In genomic region chr9:43845660-43846455, GRCm38 (mm10) we compare ENCODE assay signal across 9 mouse cellular contexts.
DNase-seq lines count a peak whose midpoint lies in the region; ATAC-seq and TF ChIP-seq lines count a peak whose summit lies in the region.
"Had no signal": no experiment of that assay in that cellular context is flagged by ENCODE, and none has a peak within 500 bp of the region (broad histone marks: within the 10 kb centered on the region; RNA-seq: fewer than 3 reads in every experiment).

No protein-coding gene starts in this region.

- 15% methylated on average over 17 of the region's 17 CpGs for WGBS in intestine, postnatal 0 days
- WGBS in intestine, embryonic 15.5 days = 9% methylated on average over 17 of the region's 17 CpGs
- WGBS in olfactory bulb, adult 2 months = 24% methylated on average over 17 of the region's 17 CpGs

- no peak overlapping the region for H3K4me3 ChIP-seq in intestine, postnatal 0 days (ENCODE audit: low read depth, low read length)
- no peak overlapping the region for H3K4me3 ChIP-seq in intestine, embryonic 15.5 days (replicated peaks)
- H3K4me3 ChIP-seq in olfactory bulb, adult 2 months (ENCODE audit: insufficient read depth, low read depth, low read length) = no peak overlapping the region
- H3K4me3 ChIP-seq: stomach, embryonic 15.5 days had no signal

- peak; percentile 58 for DNase-seq in NIH3T3 (ENCODE audit: low read depth)
- DNase-seq in cerebellum, adult 9-10 months = peak; percentile 58
- peak; percentile 29 to 61 for DNase-seq in heart, postnatal 10 days
- DNase-seq in left cerebral cortex, postnatal 14 days (ENCODE audit: low spot score in 2 of 2) = peak; percentile 65 to 70

- intact Hi-C loops in heart, postnatal 10 days (cut with DNase I) = no loop called here
- intact Hi-C loops in left cerebral cortex, postnatal 14 days (cut with DNase I) = no loop called here

- no peaks in the 10 kb centered on the region for H3K4me1 ChIP-seq in intestine, postnatal 0 days (replicated peaks; ENCODE audit: control insufficient read depth, insufficient read depth, low read length)
- peaks cover 7% of the 10 kb centered on the region for H3K4me1 ChIP-seq in intestine, embryonic 15.5 days (replicated peaks)
- peaks cover 47% of the 10 kb centered on the region for H3K4me1 ChIP-seq in olfactory bulb, adult 2 months (ENCODE audit: control insufficient read depth, insufficient read depth, low read length)

- H3K9me3 ChIP-seq in intestine, postnatal 0 days (ENCODE audit: control insufficient read depth) = no peaks in the 10 kb centered on the region
- H3K9me3 ChIP-seq in intestine, embryonic 15.5 days = no peaks in the 10 kb centered on the region
- H3K9me3 ChIP-seq: stomach, embryonic 15.5 days had no signal

- H3K27me3 ChIP-seq in intestine, postnatal 0 days (replicated peaks; ENCODE audit: control insufficient read depth, insufficient read depth, low read length) = no peaks in the 10 kb centered on the region; the same call in 1 of the 2 replicates
- peaks cover 26% of the 10 kb centered on the region for H3K27me3 ChIP-seq in intestine, embryonic 15.5 days (replicated peaks)

- H3K4me2 ChIP-seq in intestine, postnatal 0 days (replicated peaks; ENCODE audit: low read depth) = no peak overlapping the region
- H3K4me2 ChIP-seq in intestine, embryonic 15.5 days (replicated peaks) = no peak overlapping the region
- H3K4me2 ChIP-seq: stomach, embryonic 15.5 days had no signal

- no peaks in the 10 kb centered on the region for H3K36me3 ChIP-seq in intestine, postnatal 0 days (ENCODE audit: control insufficient read depth, insufficient read depth)
- no peaks in the 10 kb centered on the region for H3K36me3 ChIP-seq in intestine, embryonic 15.5 days
- H3K36me3 ChIP-seq: stomach, embryonic 15.5 days had no signal

- TF ChIP-seq CTCF in intestine, postnatal 0 days (IDR thresholded peaks at IDR 0.05; ENCODE audit: low read depth) = peak; percentile 83
- peak; percentile 67 for TF ChIP-seq CTCF in olfactory bulb, adult 2 months (IDR thresholded peaks at IDR 0.05; ENCODE audit: insufficient read depth, low read depth, low read length)

- no peak for TF ChIP-seq POLR2A in olfactory bulb, adult 2 months (IDR thresholded peaks at IDR 0.05; ENCODE audit: insufficient read depth, low read depth, low read length)

- no peak for ATAC-seq in intestine, postnatal 0 days
- no peak for ATAC-seq in intestine, embryonic 15.5 days
- ATAC-seq in activated CD4-positive, CD25-positive, alpha-beta regulatory T cell, adult 4 months = no peak

- H3K27ac ChIP-seq in intestine, postnatal 0 days (ENCODE audit: low read depth, low read length) = no peak overlapping the region
- H3K27ac ChIP-seq in intestine, embryonic 15.5 days = no peak overlapping the region
- H3K27ac ChIP-seq in olfactory bulb, adult 2 months (ENCODE audit: insufficient read depth, low read depth, low read length) = no peak overlapping the region
- H3K27ac ChIP-seq: stomach, embryonic 15.5 days had no signal

- no peak overlapping the region for H3K9ac ChIP-seq in intestine, postnatal 0 days (ENCODE audit: low read depth, low read length)
- no peak overlapping the region for H3K9ac ChIP-seq in intestine, embryonic 15.5 days
- H3K9ac ChIP-seq: stomach, embryonic 15.5 days had no signal
